18 mouse cellular contexts compared by ENCODE assay signal in genomic region chr1:57857799-57858198, GRCm38 (mm10).
DNase-seq lines count a peak whose midpoint lies in the region; ATAC-seq and TF ChIP-seq lines count a peak whose summit lies in the region.
"Had no signal": no experiment of that assay in that cellular context is flagged by ENCODE, and none has a peak within 500 bp of the region (broad histone marks: within the 10 kb centered on the region; RNA-seq: fewer than 3 reads in every experiment).

No protein-coding gene starts in this region.

- no peak overlapping the region for H3K4me2 ChIP-seq in hindbrain, postnatal 0 days (ENCODE audit: low read depth, low read length)
- H3K4me2 ChIP-seq in hindbrain, embryonic 11.5 days (replicated peaks; ENCODE audit: low read depth, low read length), result no peak overlapping the region
- H3K4me2 ChIP-seq in neural tube, embryonic 11.5 days (ENCODE audit: low read depth), result no peak overlapping the region
- no peak overlapping the region for H3K4me2 ChIP-seq in neural tube, embryonic 15.5 days
- no peak overlapping the region for H3K4me2 ChIP-seq in midbrain, embryonic 13.5 days (replicated peaks)
- H3K4me2 ChIP-seq in midbrain, postnatal 0 days (ENCODE audit: low read depth, low read length, poor library complexity, severe bottlenecking), result no peak overlapping the region
- H3K4me2 ChIP-seq: embryonic facial prominence, embryonic 13.5 days; forebrain, embryonic 12.5 days; heart, embryonic 13.5 days had no signal

- H3K4me1 ChIP-seq in hindbrain, postnatal 0 days (ENCODE audit: insufficient read depth, low read length), result no peaks in the 10 kb centered on the region
- peaks cover 2% of the 10 kb centered on the region; the same call in 1 of the 2 replicates for H3K4me1 ChIP-seq in hindbrain, embryonic 11.5 days (replicated peaks; ENCODE audit: control insufficient read depth, insufficient read depth, low read length)
- peaks cover 9% of the 10 kb centered on the region; the same call in 1 of the 2 replicates for H3K4me1 ChIP-seq in neural tube, embryonic 11.5 days (ENCODE audit: control insufficient read depth, insufficient read depth, low read length)
- peaks cover 4% of the 10 kb centered on the region; the same call in 1 of the 2 replicates for H3K4me1 ChIP-seq in neural tube, embryonic 15.5 days
- H3K4me1 ChIP-seq in midbrain, embryonic 13.5 days (replicated peaks), result peaks cover 26% of the 10 kb centered on the region
- no peaks in the 10 kb centered on the region for H3K4me1 ChIP-seq in midbrain, postnatal 0 days (ENCODE audit: insufficient read depth, low read length)

- peak; percentile 78 for ATAC-seq in hindbrain, postnatal 0 days
- ATAC-seq in hindbrain, embryonic 11.5 days (ENCODE audit: low FRiP score), result no peak
- peak; percentile 64; the same call in 1 of the 2 replicates for ATAC-seq in neural tube, embryonic 11.5 days (ENCODE audit: insufficient read depth, low FRiP score, low TSS enrichment)
- no peak for ATAC-seq in neural tube, embryonic 15.5 days (ENCODE audit: low FRiP score)
- ATAC-seq in midbrain, embryonic 13.5 days, result peak; percentile 34; the same call in 1 of the 2 replicates
- peak; percentile 49; the same call in 1 of the 2 replicates for ATAC-seq in midbrain, postnatal 0 days (ENCODE audit: low FRiP score)
- ATAC-seq: forebrain, embryonic 16.5 days had no signal

- TF ChIP-seq CTCF in hindbrain, postnatal 0 days (IDR thresholded peaks at IDR 0.05; ENCODE audit: low read depth), result no peak
- TF ChIP-seq CTCF in midbrain, postnatal 0 days (IDR thresholded peaks at IDR 0.05), result no peak

- 26% methylated on average over 5 of the region's 5 CpGs for WGBS in hindbrain, postnatal 0 days
- WGBS in hindbrain, embryonic 11.5 days, result 33% methylated on average over 5 of the region's 5 CpGs
- WGBS in neural tube, embryonic 11.5 days, result 23% methylated on average over 5 of the region's 5 CpGs
- 21% methylated on average over 5 of the region's 5 CpGs for WGBS in neural tube, embryonic 15.5 days
- 28% methylated on average over 5 of the region's 5 CpGs for WGBS in midbrain, embryonic 13.5 days
- WGBS in midbrain, postnatal 0 days, result 22% methylated on average over 5 of the region's 5 CpGs

- peak; percentile 37 for DNase-seq in hindbrain, postnatal 0 days (ENCODE audit: low spot score)
- no peak for DNase-seq in hindbrain, embryonic 11.5 days (ENCODE audit: low spot score)
- DNase-seq in neural tube, embryonic 11.5 days (ENCODE audit: low spot score), result peak; percentile 41
- peak; percentile 46 for DNase-seq in midbrain, postnatal 0 days (ENCODE audit: low spot score)
- DNase-seq in right cerebral cortex, adult 18-20 months, result no peak
- DNase-seq: adrenal gland, adult 2 months; adrenal gland, postnatal 25 days; cerebellum, adult 18-20 months; cerebellum, adult 9-11 months; cerebellum, postnatal 36 days; gastrocnemius, postnatal 14 days; heart, postnatal 4 days had no signal

- H3K36me3 ChIP-seq in hindbrain, postnatal 0 days (ENCODE audit: insufficient read depth, low read length), result no peaks in the 10 kb centered on the region
- H3K36me3 ChIP-seq in hindbrain, embryonic 11.5 days (ENCODE audit: control insufficient read depth, insufficient read depth, low read length), result no peaks in the 10 kb centered on the region
- H3K36me3 ChIP-seq in neural tube, embryonic 11.5 days (ENCODE audit: control insufficient read depth, insufficient read depth, low read length), result no peaks in the 10 kb centered on the region
- no peaks in the 10 kb centered on the region for H3K36me3 ChIP-seq in neural tube, embryonic 15.5 days
- 0 out of 2 replicates have a peak, but pooled peaks cover 4% of the 10 kb centered on the region for H3K36me3 ChIP-seq in midbrain, embryonic 13.5 days
- no peaks in the 10 kb centered on the region for H3K36me3 ChIP-seq in midbrain, postnatal 0 days (ENCODE audit: insufficient read depth, low read length)
- H3K36me3 ChIP-seq: forebrain, embryonic 12.5 days had no signal

- no peaks in the 10 kb centered on the region for H3K9me3 ChIP-seq in hindbrain, postnatal 0 days (ENCODE audit: low read length)
- H3K9me3 ChIP-seq in hindbrain, embryonic 11.5 days (ENCODE audit: control insufficient read depth, low read length), result no peaks in the 10 kb centered on the region
- H3K9me3 ChIP-seq in neural tube, embryonic 11.5 days (ENCODE audit: control insufficient read depth, low read length), result no peaks in the 10 kb centered on the region
- H3K9me3 ChIP-seq in neural tube, embryonic 15.5 days (replicated peaks), result no peaks in the 10 kb centered on the region
- H3K9me3 ChIP-seq in midbrain, embryonic 13.5 days, result no peaks in the 10 kb centered on the region
- H3K9me3 ChIP-seq in midbrain, postnatal 0 days (ENCODE audit: low read length), result no peaks in the 10 kb centered on the region
- H3K9me3 ChIP-seq: embryonic facial prominence, embryonic 13.5 days; heart, embryonic 13.5 days had no signal

- H3K4me3 ChIP-seq in hindbrain, postnatal 0 days (ENCODE audit: low read length), result no peak overlapping the region
- no peak overlapping the region for H3K4me3 ChIP-seq in hindbrain, embryonic 11.5 days (ENCODE audit: low read depth, low read length)
- H3K4me3 ChIP-seq in neural tube, embryonic 11.5 days (ENCODE audit: low read depth, low read length), result no peak overlapping the region
- H3K4me3 ChIP-seq in neural tube, embryonic 15.5 days (replicated peaks), result no peak overlapping the region
- no peak overlapping the region for H3K4me3 ChIP-seq in midbrain, embryonic 13.5 days (replicated peaks)
- H3K4me3 ChIP-seq in midbrain, postnatal 0 days (ENCODE audit: low read depth, low read length), result no peak overlapping the region
- H3K4me3 ChIP-seq: embryonic facial prominence, embryonic 13.5 days; forebrain, embryonic 12.5 days; heart, embryonic 13.5 days had no signal

- H3K9ac ChIP-seq in hindbrain, postnatal 0 days (replicated peaks; ENCODE audit: low read length), result no peak overlapping the region
- H3K9ac ChIP-seq in hindbrain, embryonic 11.5 days (ENCODE audit: low read depth, low read length), result no peak overlapping the region
- no peak overlapping the region for H3K9ac ChIP-seq in neural tube, embryonic 11.5 days (ENCODE audit: low read length)
- no peak overlapping the region for H3K9ac ChIP-seq in neural tube, embryonic 15.5 days (replicated peaks)
- H3K9ac ChIP-seq in midbrain, embryonic 13.5 days (replicated peaks), result no peak overlapping the region
- H3K9ac ChIP-seq in midbrain, postnatal 0 days (replicated peaks; ENCODE audit: low read length, poor library complexity, severe bottlenecking), result no peak overlapping the region
- H3K9ac ChIP-seq: embryonic facial prominence, embryonic 13.5 days; forebrain, embryonic 12.5 days; heart, embryonic 13.5 days had no signal

- H3K27ac ChIP-seq in hindbrain, postnatal 0 days, result no peak overlapping the region
- H3K27ac ChIP-seq in hindbrain, embryonic 11.5 days (ENCODE audit: low read depth, low read length), result no peak overlapping the region
- H3K27ac ChIP-seq in neural tube, embryonic 11.5 days (ENCODE audit: low read depth, low read length), result no peak overlapping the region
- H3K27ac ChIP-seq in neural tube, embryonic 15.5 days (replicated peaks), result no peak overlapping the region
- peak overlapping the region; percentile 41 for H3K27ac ChIP-seq in midbrain, embryonic 13.5 days
- no peak overlapping the region for H3K27ac ChIP-seq in midbrain, postnatal 0 days (ENCODE audit: low read depth, low read length)
- H3K27ac ChIP-seq: embryonic facial prominence, embryonic 13.5 days; forebrain, embryonic 12.5 days; heart, embryonic 13.5 days had no signal

- H3K27me3 ChIP-seq in hindbrain, postnatal 0 days (ENCODE audit: insufficient read depth, low read length), result no peaks in the 10 kb centered on the region
- H3K27me3 ChIP-seq in hindbrain, embryonic 11.5 days (ENCODE audit: control insufficient read depth, insufficient read depth, low read length), result no peaks in the 10 kb centered on the region
- no peaks in the 10 kb centered on the region for H3K27me3 ChIP-seq in neural tube, embryonic 11.5 days (ENCODE audit: control insufficient read depth, insufficient read depth, low read length)
- H3K27me3 ChIP-seq in neural tube, embryonic 15.5 days (replicated peaks), result no peaks in the 10 kb centered on the region
- H3K27me3 ChIP-seq in midbrain, embryonic 13.5 days, result no peaks in the 10 kb centered on the region
- no peaks in the 10 kb centered on the region for H3K27me3 ChIP-seq in midbrain, postnatal 0 days (ENCODE audit: insufficient read depth, low read length)
- H3K27me3 ChIP-seq: embryonic facial prominence, embryonic 13.5 days; forebrain, embryonic 12.5 days; heart, embryonic 13.5 days had no signal

Comparison
In these comparisons a context has a peak if more than half of its experiments do, and no peak if none do; other contexts are left out.
1. ATAC-seq: peak in hindbrain, postnatal 0 days (single experiment), neural tube, embryonic 11.5 days (single experiment), midbrain, embryonic 13.5 days (single experiment) and midbrain, postnatal 0 days (single experiment); none in hindbrain, embryonic 11.5 days (single experiment) and neural tube, embryonic 15.5 days (single experiment).
2. DNase-seq: peak in hindbrain, postnatal 0 days (single experiment), neural tube, embryonic 11.5 days (single experiment) and midbrain, postnatal 0 days (single experiment); none in hindbrain, embryonic 11.5 days (single experiment) and right cerebral cortex, adult 18-20 months (single experiment).